Mouse (Mus musculus) midbrain, embryonic 12.5 days (tissue): ENCODE data around the gene Rasef. TPM values are rescaled to one million over a fixed set of nuclear protein-coding genes. Genes with fewer than 3 reads are reported as not detected.
"Not testable (repeated sequence)": the region's sequence is repeated elsewhere in the genome, so short reads cannot be mapped to it uniquely, and the experiment has no call there.

Experiments used
- ATAC-seq: fragments of 200-750 bp; cut with Nextera tagmentation; 2 replicates; pipeline ENCODE4 v1.8.0; 2017; ENCODE audit warnings: low read depth, moderate TSS enrichment, moderate library complexity; ENCODE audit not compliant: low FRiP score
- H3K27ac ChIP-seq: fragments of 300-500 bp; sonication (generic); replicated peaks from 2 replicates; pipeline ENCODE4 v1.5.1; 2016; ENCODE audit warnings: mild to moderate bottlenecking
- H3K27me3 ChIP-seq: fragments of 300-500 bp; sonication (generic); 2 replicates; pipeline ENCODE4 v1.6.1; 2016; ENCODE audit warnings: mild to moderate bottlenecking
- H3K36me3 ChIP-seq: fragments of 300-500 bp; sonication (generic); 2 replicates; pipeline ENCODE4 v1.6.1; 2016
- H3K4me1 ChIP-seq: fragments of 300-500 bp; sonication (generic); 2 replicates; pipeline ENCODE4 v1.6.1; 2016
- H3K4me2 ChIP-seq: fragments of 300-500 bp; sonication (generic); replicated peaks from 2 replicates; pipeline ENCODE4 v1.6.1; 2016; ENCODE audit warnings: mild to moderate bottlenecking, moderate library complexity
- H3K4me3 ChIP-seq: fragments of 300-500 bp; sonication (generic); 2 replicates; pipeline ENCODE4 v1.5.1; 2016; ENCODE audit warnings: mild to moderate bottlenecking
- H3K9ac ChIP-seq: fragments of 300-500 bp; sonication (generic); replicated peaks from 2 replicates; pipeline ENCODE4 v1.6.1; 2016; ENCODE audit warnings: mild to moderate bottlenecking, moderate library complexity
- H3K9me3 ChIP-seq: fragments of 300-500 bp; sonication (generic); 2 replicates; pipeline ENCODE4 v1.6.1; 2016; ENCODE audit warnings: mild to moderate bottlenecking
- WGBS: fragments of 180-500 bp; shearing (Covaris S2); methylation state at CpG from one replicate; pipeline ENCODE4 v1.1.7; 2016; 5-methylcytosine and 5-hydroxymethylcytosine counted together
- polyA plus RNA-seq: library from polyadenylated mRNA; unstranded; fragments of >200 nt; fragmentation: Nextera tagmentation; extraction: Ambion mirVana; gene quantifications from 2 replicates; pipeline ENCODE4 v1.2.1, GENCODE M21; 2016

The Rasef gene
- polyA plus RNA-seq, 1 experiment from 2014 or later, result 0.27 TPM

DNA sequence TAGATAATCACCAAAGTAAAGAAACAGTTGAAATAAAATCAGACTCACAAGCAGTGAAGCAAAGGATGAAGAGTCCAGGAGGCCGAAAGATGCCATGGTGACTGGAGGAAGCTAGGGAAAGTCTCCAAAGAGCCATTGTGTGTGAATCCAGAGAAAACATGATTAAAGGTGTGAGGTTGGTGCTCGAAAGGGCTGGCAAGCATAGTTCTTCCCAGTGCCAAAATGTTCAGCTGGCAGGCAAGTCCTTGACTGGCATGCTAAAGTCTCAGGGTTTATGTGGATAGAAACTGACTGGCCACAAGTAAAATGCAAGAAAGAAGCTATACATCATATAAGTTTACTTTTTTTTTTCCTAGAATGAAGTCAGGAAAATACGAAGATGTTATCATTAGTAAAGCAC is 22.6 kb downstream of the Rasef start:
- Histone ChIP-seq H3K4me3 (no peak overlapping the region), H3K27me3 (no peaks in the 10 kb centered on the region), H3K9me3 (no peaks in the 10 kb centered on the region), H3K36me3 (no peaks in the 10 kb centered on the region), H3K4me1 (0 out of 2 replicates have a peak, but pooled peaks cover 6% of the 10 kb centered on the region), H3K9ac (no peak overlapping the region), H3K4me2 (no peak overlapping the region), H3K27ac (no peak overlapping the region)
- 91% methylated on average over 3 of the region's 3 CpGs for WGBS
- ATAC-seq, result no peak

GRCm38 (mm10) chr4:73748219-73748618 is 42.6 kb downstream of the Rasef start:
- Histone ChIP-seq H3K9me3 (no peaks in the 10 kb centered on the region), H3K4me2 (no peak overlapping the region), H3K4me3 (no peak overlapping the region), H3K27me3 (no peaks in the 10 kb centered on the region), H3K27ac (no peak overlapping the region), H3K9ac (no peak overlapping the region), H3K4me1 (no peaks in the 10 kb centered on the region), H3K36me3 (no peaks in the 10 kb centered on the region)
- 87% methylated on average over 5 of the region's 5 CpGs for WGBS
- ATAC-seq, result no peak

GRCm38 (mm10) chr4:73739439-73739838 is 51.4 kb downstream of the Rasef start:
- H3K9ac ChIP-seq, result no peak overlapping the region
- no peaks in the 10 kb centered on the region for H3K36me3 ChIP-seq
- H3K9me3 ChIP-seq, result no peaks in the 10 kb centered on the region
- no peaks in the 10 kb centered on the region for H3K27me3 ChIP-seq
- no peak overlapping the region for H3K4me2 ChIP-seq
- H3K27ac ChIP-seq, result no peak overlapping the region
- H3K4me3 ChIP-seq, result no peak overlapping the region
- WGBS, result 89% methylated on average over 3 of the region's 3 CpGs
- H3K4me1 ChIP-seq, result no peaks in the 10 kb centered on the region
- ATAC-seq, result no peak

DNA sequence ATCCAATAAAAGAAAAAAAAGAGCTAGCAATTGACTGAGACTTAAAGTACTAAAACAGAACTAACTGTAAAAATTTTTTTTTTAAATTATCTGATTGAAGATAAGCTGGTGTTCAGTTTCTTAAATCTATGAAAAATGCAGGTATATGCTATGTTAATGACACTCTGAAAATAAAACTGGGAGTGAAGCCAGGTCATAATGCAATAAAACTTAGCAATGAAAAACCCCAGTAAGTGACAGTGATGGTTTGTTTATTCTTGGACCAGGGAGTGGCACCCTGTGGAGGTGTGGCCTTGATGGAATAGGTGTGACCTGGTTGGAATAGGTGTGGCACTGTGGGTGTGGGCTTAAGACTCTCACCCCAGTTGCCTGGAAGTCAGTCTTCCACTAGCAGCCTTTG is 71.0 kb downstream of the Rasef start:
- H3K9ac ChIP-seq, result no peak overlapping the region
- H3K4me3 ChIP-seq, result no peak overlapping the region
- H3K4me1 ChIP-seq, result no peaks in the 10 kb centered on the region
- no peaks in the 10 kb centered on the region for H3K9me3 ChIP-seq
- no peaks in the 10 kb centered on the region for H3K36me3 ChIP-seq
- no peak for ATAC-seq
- H3K27ac ChIP-seq, result no peak overlapping the region
- no peaks in the 10 kb centered on the region for H3K27me3 ChIP-seq
- no peak overlapping the region for H3K4me2 ChIP-seq

DNA sequence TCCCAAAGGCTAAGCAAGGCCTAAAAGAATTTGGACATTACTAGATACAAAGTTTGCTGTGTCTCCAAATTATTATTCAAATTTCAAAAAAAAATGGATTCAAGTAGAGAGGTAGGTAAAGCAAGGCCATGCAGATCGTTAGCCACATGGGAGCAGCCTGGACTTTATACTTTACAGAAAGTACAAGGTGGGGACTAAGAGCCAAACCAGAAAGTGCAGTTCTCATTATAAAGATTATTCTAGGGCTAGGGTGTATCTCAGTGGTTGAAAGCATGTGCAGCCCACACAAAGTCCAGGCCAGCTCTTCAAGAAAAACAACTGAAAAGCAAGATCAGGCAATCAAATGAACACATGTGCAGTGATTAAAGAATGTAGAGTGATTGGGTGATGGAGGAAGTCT is 72.0 kb downstream of the Rasef start:
- WGBS, result 93% methylated on average over 1 of the region's 1 CpGs
- ATAC-seq, result no peak
- H3K36me3 ChIP-seq, result no peaks in the 10 kb centered on the region

DNA sequence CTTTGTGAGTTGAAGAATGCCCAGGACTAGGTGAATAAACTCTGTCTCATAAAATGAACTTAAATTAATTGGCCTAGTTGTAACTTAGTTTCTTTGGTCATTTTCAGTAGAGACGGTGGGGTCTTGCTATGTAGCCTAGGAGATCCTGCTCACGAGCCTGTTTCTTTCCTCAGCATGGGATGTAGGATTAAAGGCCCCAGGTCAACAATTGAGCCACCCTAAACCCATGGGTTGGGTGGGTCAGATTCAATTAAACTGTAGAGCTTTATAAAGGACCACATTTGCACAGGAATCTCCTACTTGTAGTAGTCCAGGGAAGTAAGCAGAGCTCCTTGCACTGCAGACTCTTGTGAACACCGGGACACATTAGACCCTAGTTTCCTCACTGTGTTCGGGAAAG is 107.6 kb downstream of the Rasef start, which contains the start of gene Gm428:
Gene Gm428, plus strand, starts transcription at position 301 of the 400 bp plus-strand sequence.
- not testable (repeated sequence) for ATAC-seq, H3K9ac ChIP-seq

More for the DNA sequence above, 72.0 kb downstream of the Rasef start:
- Histone ChIP-seq H3K27me3 (no peaks in the 10 kb centered on the region), H3K4me1 (no peaks in the 10 kb centered on the region), H3K4me2 (no peak overlapping the region), H3K9ac (no peak overlapping the region), H3K4me3 (no peak overlapping the region), H3K9me3 (no peaks in the 10 kb centered on the region), H3K27ac (no peak overlapping the region)

GRCm38 (mm10) chr4:73668054-73668453 is 122.7 kb downstream of the Rasef start, which contains the start of gene Gm11239:
TSS of gene Gm11239 (plus strand) at chr4:73668354.
- not testable (repeated sequence) for ATAC-seq, H3K36me3 ChIP-seq, H3K27ac ChIP-seq, H3K9me3 ChIP-seq, H3K27me3 ChIP-seq, H3K9ac ChIP-seq, H3K4me2 ChIP-seq, H3K4me1 ChIP-seq, H3K4me3 ChIP-seq
- no CpG with 5 or more reads among the region's 4 CpGs for WGBS

More for the DNA sequence above, 107.6 kb downstream of the Rasef start, which contains the start of gene Gm428:
- H3K27ac ChIP-seq, H3K4me2 ChIP-seq, H3K36me3 ChIP-seq, H3K4me1 ChIP-seq, H3K9me3 ChIP-seq, H3K27me3 ChIP-seq, H3K4me3 ChIP-seq: not testable (repeated sequence)
- WGBS, result 96% methylated on average over 2 of the region's 4 CpGs

Other genes with a start within 250 kb of the Rasef start
- not detected in 2 replicates for gene Gm11238, start 183.1 kb downstream of the Rasef start, polyA plus RNA-seq
- not detected in 2 replicates for gene Gm11237, start 168.0 kb downstream of the Rasef start, polyA plus RNA-seq
- gene Gm11236, start 152.9 kb downstream of the Rasef start, polyA plus RNA-seq, result not detected in 2 replicates
- not detected in 2 replicates for gene Gm11239, start 122.6 kb downstream of the Rasef start, polyA plus RNA-seq
- gene Gm428, start 107.5 kb downstream of the Rasef start, polyA plus RNA-seq, result not detected in 2 replicates
- gene Gm11758, start 85.3 kb upstream of the Rasef start, polyA plus RNA-seq, result not detected in 2 replicates
- gene Gm11757, start 100.1 kb upstream of the Rasef start, polyA plus RNA-seq, result not detected in 2 replicates
- not detected in 2 replicates for gene Gm13871, start 115.0 kb upstream of the Rasef start, polyA plus RNA-seq
- not detected in 2 replicates for gene Gm11756, start 129.8 kb upstream of the Rasef start, polyA plus RNA-seq
- 0.12 TPM in 1 of 2 replicates, not detected in the other for gene 2310002L09Rik, start 159.9 kb upstream of the Rasef start, polyA plus RNA-seq
- 7.4 and 7.9 TPM in 2 replicates for gene Frmd3, start 222.4 kb upstream of the Rasef start, polyA plus RNA-seq